Mouse (Mus musculus): Measurements from ENCODE around the gene Ahnak2. TPM values are rescaled to one million over a fixed set of nuclear protein-coding genes. Genes with fewer than 3 reads are reported as not detected.

The Ahnak2 gene
- total and polyA plus RNA-seq, 3 experiments: 2.6 to 11.4 TPM; not detected in 1

- H3K4me1 ChIP-seq (ENCODE audit: control insufficient read depth in 1 of 2, insufficient read depth in 2 of 2, low read length in 2 of 2): peaks cover 8 to 19% of the 10 kb centered on the region in 2 experiments
- peaks cover 2 to 16% of the 10 kb centered on the region in 2 experiments; a peak in 2 of 4 replicates for H3K27me3 ChIP-seq (ENCODE audit: control insufficient read depth in 1 of 2, insufficient read depth in 2 of 2, low read length in 2 of 2)
- TF ChIP-seq MAFK (IDR thresholded peaks at IDR 0.05; ENCODE audit: borderline replicate concordance, low read depth, low read length) (no peak), ETS1 (IDR thresholded peaks at IDR 0.05; ENCODE audit: low read depth, low read length) (no peak), TBP (IDR thresholded peaks at IDR 0.05; ENCODE audit: low read depth, low read length) (no peak), ELF1 (IDR thresholded peaks at IDR 0.05; ENCODE audit: low read depth, low read length) (no peak), POLR2AphosphoS5 (IDR thresholded peaks at IDR 0.05; ENCODE audit: borderline replicate concordance, low read depth, low read length) (no peak), BHLHE40 (IDR thresholded peaks at IDR 0.05; ENCODE audit: borderline replicate concordance, low read depth, low read length) (peak; percentile 74; the same call in 1 of the 2 replicates), POLR2AphosphoS2 (IDR thresholded peaks at IDR 0.05; ENCODE audit: low read length) (no peak), ZKSCAN1 (IDR thresholded peaks at IDR 0.05; ENCODE audit: low read depth, low read length) (no peak)
- DNase-seq (ENCODE audit: low read depth, low spot score): peak; percentile 68
- H3K27ac ChIP-seq (ENCODE audit: control insufficient read depth, low read depth, low read length): no peak overlapping the region
- H3K9me3 ChIP-seq (replicated peaks; ENCODE audit: insufficient read depth, low read length): no peaks in the 10 kb centered on the region
- no peaks in the 10 kb centered on the region; the same call in 1 of the 2 replicates for H3K79me2 ChIP-seq (ENCODE audit: control insufficient read depth, insufficient read depth, low read length, poor library complexity)
- H3K36me3 ChIP-seq (ENCODE audit: control insufficient read depth in 1 of 2, insufficient read depth in 2 of 2, low read length in 2 of 2): peaks cover 0 to 7% of the 10 kb centered on the region in 2 experiments; a peak in 2 of 4 replicates
- no peak overlapping the region for H3K9ac ChIP-seq (ENCODE audit: control insufficient read depth, low read depth, low read length, poor library complexity, severe bottlenecking)
- H3K4me3 ChIP-seq (ENCODE audit: control insufficient read depth in 1 of 2, insufficient read depth in 1 of 2, low read depth in 2 of 2, low read length in 2 of 2): no peak overlapping the region
Observed at GRCm38 (mm10) chr12:112804046-112804445, 1.6 kb upstream of the Ahnak2 start.

- Histone ChIP-seq H3K79me2 (ENCODE audit: control insufficient read depth, insufficient read depth, low read length, poor library complexity) (no peaks in the 10 kb centered on the region), H3K27me3 (ENCODE audit: control insufficient read depth in 1 of 2, insufficient read depth in 2 of 2, low read length in 2 of 2) (peaks cover 2 to 16% of the 10 kb centered on the region in 2 experiments; a peak in 2 of 4 replicates), H3K27ac (ENCODE audit: control insufficient read depth, low read depth, low read length) (no peak overlapping the region), H3K9me3 (replicated peaks; ENCODE audit: insufficient read depth, low read length) (no peaks in the 10 kb centered on the region), H3K4me1 (ENCODE audit: control insufficient read depth in 1 of 2, insufficient read depth in 2 of 2, low read length in 2 of 2) (peaks cover 8 to 22% of the 10 kb centered on the region in 2 experiments), H3K36me3 (ENCODE audit: control insufficient read depth in 1 of 2, insufficient read depth in 2 of 2, low read length in 2 of 2) (peaks cover 0 to 7% of the 10 kb centered on the region in 2 experiments; a peak in 2 of 4 replicates), H3K4me3 (ENCODE audit: control insufficient read depth in 1 of 2, insufficient read depth in 1 of 2, low read depth in 2 of 2, low read length in 2 of 2) (no peak overlapping the region), H3K9ac (ENCODE audit: control insufficient read depth, low read depth, low read length, poor library complexity, severe bottlenecking) (no peak overlapping the region)
- TF ChIP-seq MEF2A (IDR thresholded peaks at IDR 0.05; ENCODE audit: extremely low read depth, insufficient replicate concordance, low read depth, low read length, poor library complexity, severe bottlenecking) (no peak), HCFC1 (IDR thresholded peaks at IDR 0.05; ENCODE audit: low read depth, low read length) (no peak), KAT2A (conservative IDR thresholded peaks at IDR 0.05; ENCODE audit: low read depth, low read length) (no peak), MXI1 (IDR thresholded peaks at IDR 0.05; ENCODE audit: low read depth, low read length) (no peak), POLR2A (IDR thresholded peaks at IDR 0.05; ENCODE audit: control insufficient read depth in 1 of 2, insufficient read depth in 1 of 2, low read depth in 1 of 2, low read length in 2 of 2, poor library complexity in 1 of 2) (no peak), POLR2AphosphoS2 (IDR thresholded peaks at IDR 0.05; ENCODE audit: low read length) (no peak), SMC3 (IDR thresholded peaks at IDR 0.05; ENCODE audit: low read depth, low read length) (no peak), TCF12 (IDR thresholded peaks at IDR 0.05; ENCODE audit: low read depth, low read length) (no peak), UBTF (IDR thresholded peaks at IDR 0.05; ENCODE audit: borderline replicate concordance, insufficient read depth, low read depth, low read length) (no peak), ZNF384 (IDR thresholded peaks at IDR 0.05; ENCODE audit: low read depth, low read length) (no peak), NRF1 (IDR thresholded peaks at IDR 0.05; ENCODE audit: insufficient read depth, low read depth, low read length, poor library complexity, severe bottlenecking) (no peak), ZKSCAN1 (IDR thresholded peaks at IDR 0.05; ENCODE audit: low read depth, low read length) (no peak), JUND (IDR thresholded peaks at IDR 0.05; ENCODE audit: low read depth, low read length) (no peak), GATA1 (IDR thresholded peaks at IDR 0.05; ENCODE audit: low read depth, low read length) (no peak), CHD2 (IDR thresholded peaks at IDR 0.05; ENCODE audit: low read length) (no peak), TAL1 (IDR thresholded peaks at IDR 0.05; ENCODE audit: low read length) (no peak), RCOR1 (IDR thresholded peaks at IDR 0.05; ENCODE audit: low read depth, low read length) (no peak)
- no peak for DNase-seq (ENCODE audit: low read depth, low spot score)
Observed at GRCm38 (mm10) chr12:112802917-112803316, 460 bp upstream of the Ahnak2 start.

All from MEL (cell line).